Mouse (Mus musculus): Measurements from ENCODE around the gene Trub1. TPM values are rescaled to one million over a fixed set of nuclear protein-coding genes. Genes with fewer than 3 reads are reported as not detected.

The Trub1 gene
- total and polyA plus RNA-seq, 3 experiments: 7.0 to 19.2 (median 10.7) TPM

GRCm38 (mm10) chr19:57471033-57471432 is 18.3 kb downstream of the Trub1 start:
- DNase-seq (ENCODE audit: low spot score) (no peak), ATAC-seq (ENCODE audit: extremely low read depth, insufficient number of reproducible peaks, low FRiP score, poor library complexity, severe bottlenecking) (no peak)
- Histone ChIP-seq H3K4me3 (ENCODE audit: low read depth, low read length) (no peak overlapping the region), H3K9me3 (replicated peaks) (0 out of 2 replicates have a peak, but pooled peaks cover 2% of the 10 kb centered on the region), H3K27me3 (ENCODE audit: insufficient read depth, low read length) (no peaks in the 10 kb centered on the region), H3K36me3 (replicated peaks) (peaks cover 95% of the 10 kb centered on the region), H3K4me1 (ENCODE audit: insufficient read depth, low read depth, low read length) (peaks cover 5% of the 10 kb centered on the region)
- no peak for TF ChIP-seq TAL1 (conservative IDR thresholded peaks at IDR 0.05; ENCODE audit: low read depth, low read length)
- no peak for TF ChIP-seq CTCF (IDR thresholded peaks at IDR 0.05; ENCODE audit: low read depth, low read length)
- no peak for TF ChIP-seq POLR2AphosphoS5 (IDR thresholded peaks at IDR 0.05; ENCODE audit: insufficient replicate concordance, low read depth, low read length)
- TF ChIP-seq GATA1 (IDR thresholded peaks at IDR 0.05; ENCODE audit: borderline replicate concordance, low read length): no peak
- no peak for TF ChIP-seq GATA2 (IDR thresholded peaks at IDR 0.05; ENCODE audit: borderline replicate concordance, low read depth, low read length)

GRCm38 (mm10) chr19:57472169-57472568 is 19.5 kb downstream of the Trub1 start:
- Histone ChIP-seq H3K27me3 (ENCODE audit: insufficient read depth, low read length) (no peaks in the 10 kb centered on the region), H3K9me3 (replicated peaks) (0 out of 2 replicates have a peak, but pooled peaks cover 2% of the 10 kb centered on the region), H3K4me1 (ENCODE audit: insufficient read depth, low read depth, low read length) (peaks cover 5% of the 10 kb centered on the region), H3K4me3 (ENCODE audit: low read depth, low read length) (no peak overlapping the region), H3K36me3 (replicated peaks) (peaks cover 92% of the 10 kb centered on the region)
- DNase-seq (ENCODE audit: low spot score) (no peak), ATAC-seq (ENCODE audit: extremely low read depth, insufficient number of reproducible peaks, low FRiP score, poor library complexity, severe bottlenecking) (no peak)
- TF ChIP-seq POLR2AphosphoS5 (IDR thresholded peaks at IDR 0.05; ENCODE audit: insufficient replicate concordance, low read depth, low read length) (no peak), GATA2 (IDR thresholded peaks at IDR 0.05; ENCODE audit: borderline replicate concordance, low read depth, low read length) (no peak), GATA1 (IDR thresholded peaks at IDR 0.05; ENCODE audit: borderline replicate concordance, low read length) (no peak), TAL1 (conservative IDR thresholded peaks at IDR 0.05; ENCODE audit: low read depth, low read length) (no peak), CTCF (IDR thresholded peaks at IDR 0.05; ENCODE audit: low read depth, low read length) (no peak)

GRCm38 (mm10) chr19:57473301-57473700 is 20.6 kb downstream of the Trub1 start:
- Histone ChIP-seq H3K36me3 (replicated peaks) (peaks cover 86% of the 10 kb centered on the region), H3K4me1 (ENCODE audit: insufficient read depth, low read depth, low read length) (peaks cover 5% of the 10 kb centered on the region), H3K4me3 (ENCODE audit: low read depth, low read length) (no peak overlapping the region), H3K9me3 (replicated peaks) (0 out of 2 replicates have a peak, but pooled peaks cover 2% of the 10 kb centered on the region), H3K27me3 (ENCODE audit: insufficient read depth, low read length) (no peaks in the 10 kb centered on the region)
- TF ChIP-seq TAL1 (conservative IDR thresholded peaks at IDR 0.05; ENCODE audit: low read depth, low read length) (no peak), POLR2AphosphoS5 (IDR thresholded peaks at IDR 0.05; ENCODE audit: insufficient replicate concordance, low read depth, low read length) (no peak), GATA2 (IDR thresholded peaks at IDR 0.05; ENCODE audit: borderline replicate concordance, low read depth, low read length) (no peak), CTCF (IDR thresholded peaks at IDR 0.05; ENCODE audit: low read depth, low read length) (no peak)
- no peak for ATAC-seq (ENCODE audit: extremely low read depth, insufficient number of reproducible peaks, low FRiP score, poor library complexity, severe bottlenecking)
- DNase-seq (ENCODE audit: low spot score): no peak

GRCm38 (mm10) chr19:57475298-57475697 is 22.6 kb downstream of the Trub1 start:
- DNase-seq (ENCODE audit: low spot score): no peak
- H3K36me3 ChIP-seq (replicated peaks): peaks cover 77% of the 10 kb centered on the region
- H3K4me1 ChIP-seq (ENCODE audit: insufficient read depth, low read depth, low read length): peaks cover 5% of the 10 kb centered on the region
- no peaks in the 10 kb centered on the region for H3K9me3 ChIP-seq (replicated peaks)
- no peak overlapping the region for H3K4me3 ChIP-seq (ENCODE audit: low read depth, low read length)
- no peak for TF ChIP-seq TAL1 (conservative IDR thresholded peaks at IDR 0.05; ENCODE audit: low read depth, low read length)
- TF ChIP-seq GATA1 (IDR thresholded peaks at IDR 0.05; ENCODE audit: borderline replicate concordance, low read length): no peak
- no peaks in the 10 kb centered on the region for H3K27me3 ChIP-seq (ENCODE audit: insufficient read depth, low read length)
- no peak for ATAC-seq (ENCODE audit: extremely low read depth, insufficient number of reproducible peaks, low FRiP score, poor library complexity, severe bottlenecking)

- peaks cover 5% of the 10 kb centered on the region for H3K4me1 ChIP-seq (ENCODE audit: insufficient read depth, low read depth, low read length)
- no peaks in the 10 kb centered on the region for H3K27me3 ChIP-seq (ENCODE audit: insufficient read depth, low read length)
- no peak for ATAC-seq (ENCODE audit: extremely low read depth, insufficient number of reproducible peaks, low FRiP score, poor library complexity, severe bottlenecking)
- H3K4me3 ChIP-seq (ENCODE audit: low read depth, low read length): no peak overlapping the region
- H3K9me3 ChIP-seq (replicated peaks): no peaks in the 10 kb centered on the region
- peaks cover 73% of the 10 kb centered on the region for H3K36me3 ChIP-seq (replicated peaks)
- no peak for DNase-seq (ENCODE audit: low spot score)
- TF ChIP-seq GATA2 (IDR thresholded peaks at IDR 0.05; ENCODE audit: borderline replicate concordance, low read depth, low read length) (no peak), TAL1 (conservative IDR thresholded peaks at IDR 0.05; ENCODE audit: low read depth, low read length) (no peak), CTCF (IDR thresholded peaks at IDR 0.05; ENCODE audit: low read depth, low read length) (no peak), GATA1 (IDR thresholded peaks at IDR 0.05; ENCODE audit: borderline replicate concordance, low read length) (no peak), POLR2AphosphoS5 (IDR thresholded peaks at IDR 0.05; ENCODE audit: insufficient replicate concordance, low read depth, low read length) (no peak)
Measured at GRCm38 (mm10) chr19:57477310-57477709, 24.6 kb downstream of the Trub1 start.

GRCm38 (mm10) chr19:57478056-57478455 is 25.3 kb downstream of the Trub1 start:
- no peak for DNase-seq (ENCODE audit: low spot score)
- H3K27me3 ChIP-seq (ENCODE audit: insufficient read depth, low read length): no peaks in the 10 kb centered on the region
- H3K4me3 ChIP-seq (ENCODE audit: low read depth, low read length): no peak overlapping the region
- peaks cover 73% of the 10 kb centered on the region for H3K36me3 ChIP-seq (replicated peaks)
- H3K4me1 ChIP-seq (ENCODE audit: insufficient read depth, low read depth, low read length): peaks cover 5% of the 10 kb centered on the region
- ATAC-seq (ENCODE audit: extremely low read depth, insufficient number of reproducible peaks, low FRiP score, poor library complexity, severe bottlenecking): no peak
- no peaks in the 10 kb centered on the region for H3K9me3 ChIP-seq (replicated peaks)
- TF ChIP-seq TAL1 (conservative IDR thresholded peaks at IDR 0.05; ENCODE audit: low read depth, low read length) (no peak), GATA2 (IDR thresholded peaks at IDR 0.05; ENCODE audit: borderline replicate concordance, low read depth, low read length) (no peak), POLR2AphosphoS5 (IDR thresholded peaks at IDR 0.05; ENCODE audit: insufficient replicate concordance, low read depth, low read length) (no peak), CTCF (IDR thresholded peaks at IDR 0.05; ENCODE audit: low read depth, low read length) (no peak), GATA1 (IDR thresholded peaks at IDR 0.05; ENCODE audit: borderline replicate concordance, low read length) (no peak)

All from G1E (cell line).